In the genomic region with DNA sequence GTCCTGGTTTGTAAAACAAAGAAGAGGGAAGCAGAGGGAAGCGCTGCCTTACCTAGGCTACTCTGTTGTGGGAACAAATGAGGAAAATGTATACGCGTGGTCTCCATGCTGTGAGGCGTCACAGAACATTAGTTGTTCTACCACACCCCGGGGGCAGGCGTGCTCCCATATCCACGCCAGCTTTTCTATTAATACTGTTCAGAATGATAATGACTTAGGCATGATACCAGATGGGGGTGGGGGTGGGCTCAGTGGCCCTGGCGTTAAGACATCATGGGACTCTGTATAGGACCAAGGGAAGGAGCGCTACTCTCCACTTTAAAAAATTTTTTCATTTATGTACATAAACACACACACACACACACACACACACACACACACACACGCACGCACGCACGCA, we compare ENCODE assay signal across 25 mouse cellular contexts. TPM values are rescaled to one million over a fixed set of nuclear protein-coding genes. Genes with fewer than 3 reads are reported as not detected.
A peak's percentile ranks its signal among the peaks of the same experiment; 100 is the strongest.
DNase-seq lines count a peak whose midpoint lies in the region; ATAC-seq lines count a peak whose summit lies in the region.
"Had no signal": no experiment of that assay in that cellular context is flagged by ENCODE, and none has a peak within 500 bp of the region (broad histone marks: within the 10 kb centered on the region; RNA-seq: fewer than 3 reads in every experiment).

No protein-coding gene starts in this region.

- H3K36me3 ChIP-seq in hindbrain, embryonic 10.5 days = no peaks in the 10 kb centered on the region
- H3K36me3 ChIP-seq in hindbrain, embryonic 11.5 days (ENCODE audit: control insufficient read depth, insufficient read depth, low read length) = no peaks in the 10 kb centered on the region
- H3K36me3 ChIP-seq in hindbrain, embryonic 13.5 days = no peaks in the 10 kb centered on the region
- no peaks in the 10 kb centered on the region for H3K36me3 ChIP-seq in hindbrain, embryonic 16.5 days (ENCODE audit: control insufficient read depth, insufficient read depth, low read length)
- no peaks in the 10 kb centered on the region for H3K36me3 ChIP-seq in hindbrain, embryonic 14.5 days (replicated peaks; ENCODE audit: control insufficient read depth, insufficient read depth)
- no peaks in the 10 kb centered on the region for H3K36me3 ChIP-seq in neural tube, embryonic 13.5 days
- H3K36me3 ChIP-seq in intestine, embryonic 15.5 days = no peaks in the 10 kb centered on the region
- H3K36me3 ChIP-seq: embryonic facial prominence, embryonic 13.5 days; embryonic facial prominence, embryonic 15.5 days had no signal

- no peaks in the 10 kb centered on the region for H3K9me3 ChIP-seq in hindbrain, embryonic 10.5 days
- H3K9me3 ChIP-seq in hindbrain, embryonic 11.5 days (ENCODE audit: control insufficient read depth, low read length) = no peaks in the 10 kb centered on the region
- H3K9me3 ChIP-seq in hindbrain, embryonic 13.5 days = no peaks in the 10 kb centered on the region
- no peaks in the 10 kb centered on the region for H3K9me3 ChIP-seq in hindbrain, embryonic 16.5 days (ENCODE audit: control insufficient read depth, low read length)
- no peaks in the 10 kb centered on the region for H3K9me3 ChIP-seq in hindbrain, embryonic 14.5 days (ENCODE audit: control insufficient read depth, low read length)
- H3K9me3 ChIP-seq in neural tube, embryonic 13.5 days = no peaks in the 10 kb centered on the region
- no peaks in the 10 kb centered on the region for H3K9me3 ChIP-seq in intestine, embryonic 15.5 days
- H3K9me3 ChIP-seq: embryonic facial prominence, embryonic 13.5 days; embryonic facial prominence, embryonic 15.5 days had no signal

- DNase-seq in hindbrain, embryonic 10.5 days (ENCODE audit: low spot score) = no peak
- no peak for DNase-seq in hindbrain, embryonic 11.5 days (ENCODE audit: low spot score)
- DNase-seq in hindbrain, embryonic 14.5 days (ENCODE audit: low spot score) = no peak
- no peak for DNase-seq in layer of hippocampus, postnatal 14 days (ENCODE audit: low spot score in 2 of 2)
- DNase-seq: adrenal gland, adult 2 months; adrenal gland, postnatal 10 days; adrenal gland, postnatal 25 days; cerebellum, adult 11 months; cerebellum, adult 18-20 months; cerebellum, adult 8-10 months; cerebellum, adult 9-11 months; cerebellum, postnatal 14 days; cerebellum, postnatal 36 days; embryo, embryonic 11 days had no signal

- no peak overlapping the region for H3K9ac ChIP-seq in hindbrain, embryonic 11.5 days (ENCODE audit: low read depth, low read length)
- no peak overlapping the region for H3K9ac ChIP-seq in hindbrain, embryonic 13.5 days
- H3K9ac ChIP-seq in hindbrain, embryonic 16.5 days (ENCODE audit: low read depth, low read length) = no peak overlapping the region
- H3K9ac ChIP-seq in hindbrain, embryonic 14.5 days = 0 out of 2 replicates have a peak overlapping the region, but pooled peaks have one; percentile 6
- no peak overlapping the region for H3K9ac ChIP-seq in neural tube, embryonic 13.5 days
- H3K9ac ChIP-seq in intestine, embryonic 15.5 days = no peak overlapping the region
- H3K9ac ChIP-seq: embryonic facial prominence, embryonic 13.5 days; embryonic facial prominence, embryonic 15.5 days had no signal

- WGBS in hindbrain, embryonic 10.5 days = 65% methylated on average over 13 of the region's 13 CpGs
- WGBS in hindbrain, embryonic 11.5 days = 61% methylated on average over 13 of the region's 13 CpGs
- 49% methylated on average over 13 of the region's 13 CpGs for WGBS in hindbrain, embryonic 13.5 days
- 49% methylated on average over 13 of the region's 13 CpGs for WGBS in hindbrain, embryonic 16.5 days
- WGBS in hindbrain, embryonic 14.5 days = 40% methylated on average over 13 of the region's 13 CpGs
- WGBS in neural tube, embryonic 13.5 days = 45% methylated on average over 13 of the region's 13 CpGs
- WGBS in intestine, embryonic 15.5 days = 75% methylated on average over 13 of the region's 13 CpGs

- peaks cover 19% of the 10 kb centered on the region for H3K4me1 ChIP-seq in hindbrain, embryonic 10.5 days (replicated peaks)
- no peaks in the 10 kb centered on the region; the same call in 1 of the 2 replicates for H3K4me1 ChIP-seq in hindbrain, embryonic 11.5 days (replicated peaks; ENCODE audit: control insufficient read depth, insufficient read depth, low read length)
- peaks cover 19% of the 10 kb centered on the region for H3K4me1 ChIP-seq in hindbrain, embryonic 13.5 days (replicated peaks)
- no peaks in the 10 kb centered on the region; the same call in 1 of the 2 replicates for H3K4me1 ChIP-seq in hindbrain, embryonic 16.5 days (ENCODE audit: control insufficient read depth, insufficient read depth, low read depth, low read length)
- 0 out of 2 replicates have a peak, but pooled peaks cover 6% of the 10 kb centered on the region for H3K4me1 ChIP-seq in hindbrain, embryonic 14.5 days (replicated peaks; ENCODE audit: control insufficient read depth, insufficient read depth, low read length)
- peaks cover 20% of the 10 kb centered on the region for H3K4me1 ChIP-seq in neural tube, embryonic 13.5 days (replicated peaks)
- no peaks in the 10 kb centered on the region for H3K4me1 ChIP-seq in intestine, embryonic 15.5 days (replicated peaks)
- H3K4me1 ChIP-seq: embryonic facial prominence, embryonic 15.5 days had no signal

- peaks cover 31% of the 10 kb centered on the region for H3K27me3 ChIP-seq in hindbrain, embryonic 10.5 days (ENCODE audit: insufficient read depth, poor library complexity, severe bottlenecking)
- H3K27me3 ChIP-seq in hindbrain, embryonic 11.5 days (ENCODE audit: control insufficient read depth, insufficient read depth, low read length) = no peaks in the 10 kb centered on the region
- H3K27me3 ChIP-seq in hindbrain, embryonic 13.5 days = 0 out of 2 replicates have a peak, but pooled peaks cover 6% of the 10 kb centered on the region
- H3K27me3 ChIP-seq in hindbrain, embryonic 16.5 days (replicated peaks; ENCODE audit: control insufficient read depth, insufficient read depth, low read length) = peaks cover 2% of the 10 kb centered on the region; the same call in 1 of the 2 replicates
- no peaks in the 10 kb centered on the region for H3K27me3 ChIP-seq in hindbrain, embryonic 14.5 days (ENCODE audit: control insufficient read depth, insufficient read depth, low read length)
- no peaks in the 10 kb centered on the region for H3K27me3 ChIP-seq in neural tube, embryonic 13.5 days
- H3K27me3 ChIP-seq in intestine, embryonic 15.5 days (replicated peaks) = 0 out of 2 replicates have a peak, but pooled peaks cover 5% of the 10 kb centered on the region
- H3K27me3 ChIP-seq: embryonic facial prominence, embryonic 15.5 days had no signal

- 0 out of 2 replicates have a peak overlapping the region, but pooled peaks have one; percentile 66 for H3K27ac ChIP-seq in hindbrain, embryonic 10.5 days
- no peak overlapping the region for H3K27ac ChIP-seq in hindbrain, embryonic 11.5 days (ENCODE audit: low read depth, low read length)
- H3K27ac ChIP-seq in hindbrain, embryonic 13.5 days = peak overlapping the region; percentile 52; the same call in 1 of the 2 replicates
- no peak overlapping the region for H3K27ac ChIP-seq in hindbrain, embryonic 16.5 days (ENCODE audit: low read depth, low read length)
- no peak overlapping the region for H3K27ac ChIP-seq in hindbrain, embryonic 14.5 days
- H3K27ac ChIP-seq in neural tube, embryonic 13.5 days (replicated peaks) = peak overlapping the region; percentile 29
- no peak overlapping the region for H3K27ac ChIP-seq in intestine, embryonic 15.5 days
- H3K27ac ChIP-seq: embryonic facial prominence, embryonic 13.5 days; embryonic facial prominence, embryonic 15.5 days had no signal

- H3K4me2 ChIP-seq in hindbrain, embryonic 11.5 days (replicated peaks; ENCODE audit: low read depth, low read length) = no peak overlapping the region
- no peak overlapping the region for H3K4me2 ChIP-seq in hindbrain, embryonic 13.5 days
- H3K4me2 ChIP-seq in hindbrain, embryonic 16.5 days (ENCODE audit: low read length) = no peak overlapping the region
- no peak overlapping the region for H3K4me2 ChIP-seq in hindbrain, embryonic 14.5 days (replicated peaks)
- no peak overlapping the region for H3K4me2 ChIP-seq in neural tube, embryonic 13.5 days
- no peak overlapping the region for H3K4me2 ChIP-seq in intestine, embryonic 15.5 days (replicated peaks)
- H3K4me2 ChIP-seq: embryonic facial prominence, embryonic 13.5 days; embryonic facial prominence, embryonic 15.5 days had no signal

- H3K4me3 ChIP-seq in hindbrain, embryonic 10.5 days = no peak overlapping the region
- no peak overlapping the region for H3K4me3 ChIP-seq in hindbrain, embryonic 11.5 days (ENCODE audit: low read depth, low read length)
- no peak overlapping the region for H3K4me3 ChIP-seq in hindbrain, embryonic 13.5 days
- no peak overlapping the region for H3K4me3 ChIP-seq in hindbrain, embryonic 16.5 days (ENCODE audit: low read length)
- H3K4me3 ChIP-seq in hindbrain, embryonic 14.5 days (replicated peaks; ENCODE audit: low read length) = no peak overlapping the region
- H3K4me3 ChIP-seq in neural tube, embryonic 13.5 days = no peak overlapping the region
- no peak overlapping the region for H3K4me3 ChIP-seq in intestine, embryonic 15.5 days (replicated peaks)
- H3K4me3 ChIP-seq: embryonic facial prominence, embryonic 13.5 days; embryonic facial prominence, embryonic 15.5 days; erythroblast, embryonic 14.5 days had no signal

- ATAC-seq in hindbrain, embryonic 11.5 days (ENCODE audit: low FRiP score) = no peak
- ATAC-seq in hindbrain, embryonic 13.5 days (ENCODE audit: low FRiP score) = peak; percentile 52; the same call in 1 of the 2 replicates
- ATAC-seq in hindbrain, embryonic 16.5 days = no peak; the same call in none of the 2 replicates
- no peak for ATAC-seq in hindbrain, embryonic 14.5 days (ENCODE audit: low FRiP score)
- ATAC-seq in neural tube, embryonic 13.5 days (ENCODE audit: low read depth) = peak; percentile 68
- no peak for ATAC-seq in intestine, embryonic 15.5 days
- ATAC-seq: forebrain, embryonic 14.5 days; forebrain, embryonic 16.5 days had no signal

RNA-seq across cellular contexts. Expression of gene Trim29, which starts 40.4 kb away (rescaled TPM):
- 1.9 and 2.1 TPM in 2 replicates for polyA plus RNA-seq in hindbrain, embryonic 10.5 days (2016; fragmentation: Nextera tagmentation; extraction: Ambion mirVana)
- polyA plus RNA-seq in hindbrain, embryonic 11.5 days (2014; fragmentation: Nextera tagmentation; extraction: Ambion mirVana) = 0.82 and 2.4 TPM in 2 replicates
- not detected in 2 replicates for polyA plus RNA-seq in hindbrain, embryonic 13.5 days (2015; fragmentation: Nextera tagmentation; extraction: Ambion mirVana)
- not detected in 2 replicates for polyA plus RNA-seq in hindbrain, embryonic 16.5 days (2015; fragmentation: Nextera tagmentation; extraction: Ambion mirVana)
- not detected in 2 replicates for polyA plus RNA-seq in hindbrain, embryonic 14.5 days (2014; fragmentation: Nextera tagmentation; extraction: Ambion mirVana)
- 0.34 and 0.38 TPM in 2 replicates for polyA plus RNA-seq in neural tube, embryonic 13.5 days (2015; fragmentation: Nextera tagmentation; extraction: Ambion mirVana)
- total RNA-seq in layer of hippocampus, postnatal 14 days (2021) = under 1 TPM; 0.44 to 0.67 TPM
- polyA plus RNA-seq in intestine, embryonic 15.5 days (2015; fragmentation: Nextera tagmentation; extraction: Ambion mirVana) = 1.3 and 1.7 TPM in 2 replicates
- total RNA-seq: common myeloid progenitor, adult 5-6 weeks; MEL had no signal
- polyA plus RNA-seq: erythroblast, embryonic 14.5 days; forebrain, embryonic 14.5 days; forebrain, embryonic 16.5 days had no signal

Comparison
In these comparisons a context has a peak if more than half of its experiments do, and no peak if none do; other contexts are left out.
1. H3K27ac ChIP-seq: peak in hindbrain, embryonic 10.5 days (single experiment), hindbrain, embryonic 13.5 days (single experiment) and neural tube, embryonic 13.5 days (single experiment); none in hindbrain, embryonic 11.5 days (single experiment), hindbrain, embryonic 16.5 days (single experiment), hindbrain, embryonic 14.5 days (single experiment) and intestine, embryonic 15.5 days (single experiment).
2. ATAC-seq: peak in hindbrain, embryonic 13.5 days (single experiment) and neural tube, embryonic 13.5 days (single experiment); none in hindbrain, embryonic 11.5 days (single experiment), hindbrain, embryonic 16.5 days (single experiment), hindbrain, embryonic 14.5 days (single experiment) and intestine, embryonic 15.5 days (single experiment).